Mouse (Mus musculus): ENCODE results near the gene Bst1.

DNA sequence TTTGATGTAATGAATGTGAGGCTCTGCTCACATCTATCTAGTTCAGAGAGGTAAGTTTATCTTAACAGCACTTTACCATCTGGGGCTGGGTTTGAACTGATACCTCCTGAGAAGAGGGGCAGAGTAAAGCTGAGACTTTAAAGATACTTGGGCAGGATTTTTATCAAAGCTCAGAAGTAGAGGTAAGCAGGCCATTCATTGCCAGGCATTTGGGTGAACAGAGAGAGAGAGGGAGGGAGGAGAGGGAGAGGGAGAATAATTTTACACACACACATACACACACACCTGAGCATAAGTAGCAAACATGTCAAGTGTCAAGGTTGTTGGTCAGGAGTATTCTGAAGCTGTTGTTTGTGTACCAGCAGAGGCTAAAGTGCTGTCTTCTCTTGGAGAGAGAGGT, 49.6 kb downstream of the Bst1 start, which contains the start of gene Cd38:
- no peak for TF ChIP-seq POLR2A (IDR thresholded peaks at IDR 0.05; ENCODE audit: extremely low read depth, insufficient read depth, low read length)
- no peak for TF ChIP-seq CTCF (IDR thresholded peaks at IDR 0.05; ENCODE audit: low read depth, low read length)

All from liver, adult 2 months (tissue).